Mouse (Mus musculus): ENCODE data around the gene Haus5. TPM values are rescaled to one million over a fixed set of nuclear protein-coding genes. Genes with fewer than 3 reads are reported as not detected.

Haus5 gene
- polyA plus RNA-seq, 1 experiment = 17.8 TPM

GRCm38 (mm10) chr7:30688325-30688724, 23.5 kb upstream of the Haus5 start:
- no peaks in the 10 kb centered on the region for H3K27me3 ChIP-seq (ENCODE audit: control insufficient read depth, insufficient read depth, low read length, poor library complexity, severe bottlenecking)
- no peak overlapping the region for H3K4me3 ChIP-seq (ENCODE audit: low read depth, low read length)
- H3K4me1 ChIP-seq (ENCODE audit: control insufficient read depth, insufficient read depth, low read length) = no peaks in the 10 kb centered on the region
- TF ChIP-seq EP300 (IDR thresholded peaks at IDR 0.05; ENCODE audit: insufficient read depth, low read depth, low read length) (no peak), POLR2A (IDR thresholded peaks at IDR 0.05; ENCODE audit: insufficient read depth, low read length) (no peak), CTCF (IDR thresholded peaks at IDR 0.05; ENCODE audit: low read depth, low read length) (no peak)
- no peak overlapping the region for H3K9ac ChIP-seq (ENCODE audit: low read depth, poor library complexity, severe bottlenecking)
- no peaks in the 10 kb centered on the region for H3K36me3 ChIP-seq (ENCODE audit: control insufficient read depth, insufficient read depth, low read length, poor library complexity, severe bottlenecking)
- H3K9me3 ChIP-seq (replicated peaks; ENCODE audit: control insufficient read depth, insufficient read depth, low read length, poor library complexity, severe bottlenecking) = no peaks in the 10 kb centered on the region
- no peak overlapping the region for H3K27ac ChIP-seq (ENCODE audit: insufficient read depth, low read length)

DNA sequence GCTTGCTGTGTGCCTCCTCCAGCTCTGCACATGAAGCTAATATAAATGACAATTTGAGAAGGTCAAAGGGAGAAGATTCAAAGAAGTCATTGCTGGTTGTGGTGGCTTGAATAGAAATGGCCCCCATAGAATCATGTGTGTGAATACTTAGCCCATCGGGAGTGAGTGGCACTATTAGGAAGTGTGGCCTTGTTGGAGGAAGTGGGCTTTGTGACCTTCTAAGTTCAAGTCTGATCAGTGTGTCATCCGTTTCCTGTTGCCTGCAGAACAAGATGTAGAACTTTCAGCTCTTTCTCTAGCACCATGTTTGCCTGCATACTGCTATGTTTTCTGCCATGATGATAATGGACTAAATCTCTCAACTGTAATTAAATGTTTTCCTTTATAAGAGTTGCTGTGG, 18.6 kb upstream of the Haus5 start:
- H3K27me3 ChIP-seq (ENCODE audit: control insufficient read depth, insufficient read depth, low read length, poor library complexity, severe bottlenecking) = no peaks in the 10 kb centered on the region; the same call in 1 of the 2 replicates

DNA sequence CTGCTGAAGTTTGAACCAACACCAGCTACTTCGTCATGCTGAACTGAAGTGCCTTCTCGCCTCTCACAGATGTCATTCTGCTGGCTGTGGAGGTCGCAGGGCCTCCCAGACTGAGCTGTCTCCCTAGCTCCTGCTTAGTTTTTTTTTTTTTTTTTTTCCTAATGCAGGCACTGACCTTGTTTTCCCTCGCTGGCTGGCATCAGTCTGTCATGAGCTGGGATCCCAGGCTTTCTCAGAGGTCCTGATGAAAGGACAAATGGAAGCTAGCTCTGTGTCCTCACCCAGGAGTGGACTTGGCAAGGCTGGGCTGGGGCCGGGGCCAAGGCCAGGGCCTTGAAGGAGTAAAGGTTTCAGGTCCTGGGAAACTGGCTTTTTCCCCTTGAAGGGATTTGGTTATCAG, 17.1 kb upstream of the Haus5 start:
- H3K4me3 ChIP-seq (ENCODE audit: low read depth, low read length) = no peak overlapping the region
- no peaks in the 10 kb centered on the region for H3K4me1 ChIP-seq (ENCODE audit: control insufficient read depth, insufficient read depth, low read length)
- H3K27ac ChIP-seq (ENCODE audit: insufficient read depth, low read length) = no peak overlapping the region
- TF ChIP-seq CTCF (IDR thresholded peaks at IDR 0.05; ENCODE audit: low read depth, low read length) (no peak), POLR2A (IDR thresholded peaks at IDR 0.05; ENCODE audit: insufficient read depth, low read length) (no peak), EP300 (IDR thresholded peaks at IDR 0.05; ENCODE audit: insufficient read depth, low read depth, low read length) (no peak)
- H3K27me3 ChIP-seq (ENCODE audit: control insufficient read depth, insufficient read depth, low read length, poor library complexity, severe bottlenecking) = no peaks in the 10 kb centered on the region; the same call in 1 of the 2 replicates
- H3K9ac ChIP-seq (ENCODE audit: low read depth, poor library complexity, severe bottlenecking) = no peak overlapping the region
- no peaks in the 10 kb centered on the region for H3K9me3 ChIP-seq (replicated peaks; ENCODE audit: control insufficient read depth, insufficient read depth, low read length, poor library complexity, severe bottlenecking)
- H3K36me3 ChIP-seq (ENCODE audit: control insufficient read depth, insufficient read depth, low read length, poor library complexity, severe bottlenecking) = no peaks in the 10 kb centered on the region

More for the DNA sequence above, 18.6 kb upstream of the Haus5 start:
- no peaks in the 10 kb centered on the region for H3K4me1 ChIP-seq (ENCODE audit: control insufficient read depth, insufficient read depth, low read length)
- no peak overlapping the region for H3K27ac ChIP-seq (ENCODE audit: insufficient read depth, low read length)
- no peaks in the 10 kb centered on the region for H3K36me3 ChIP-seq (ENCODE audit: control insufficient read depth, insufficient read depth, low read length, poor library complexity, severe bottlenecking)
- H3K9me3 ChIP-seq (replicated peaks; ENCODE audit: control insufficient read depth, insufficient read depth, low read length, poor library complexity, severe bottlenecking) = no peaks in the 10 kb centered on the region
- TF ChIP-seq CTCF (IDR thresholded peaks at IDR 0.05; ENCODE audit: low read depth, low read length) (no peak), POLR2A (IDR thresholded peaks at IDR 0.05; ENCODE audit: insufficient read depth, low read length) (no peak), EP300 (IDR thresholded peaks at IDR 0.05; ENCODE audit: insufficient read depth, low read depth, low read length) (no peak)
- H3K4me3 ChIP-seq (ENCODE audit: low read depth, low read length) = no peak overlapping the region
- H3K9ac ChIP-seq (ENCODE audit: low read depth, poor library complexity, severe bottlenecking) = no peak overlapping the region

DNA sequence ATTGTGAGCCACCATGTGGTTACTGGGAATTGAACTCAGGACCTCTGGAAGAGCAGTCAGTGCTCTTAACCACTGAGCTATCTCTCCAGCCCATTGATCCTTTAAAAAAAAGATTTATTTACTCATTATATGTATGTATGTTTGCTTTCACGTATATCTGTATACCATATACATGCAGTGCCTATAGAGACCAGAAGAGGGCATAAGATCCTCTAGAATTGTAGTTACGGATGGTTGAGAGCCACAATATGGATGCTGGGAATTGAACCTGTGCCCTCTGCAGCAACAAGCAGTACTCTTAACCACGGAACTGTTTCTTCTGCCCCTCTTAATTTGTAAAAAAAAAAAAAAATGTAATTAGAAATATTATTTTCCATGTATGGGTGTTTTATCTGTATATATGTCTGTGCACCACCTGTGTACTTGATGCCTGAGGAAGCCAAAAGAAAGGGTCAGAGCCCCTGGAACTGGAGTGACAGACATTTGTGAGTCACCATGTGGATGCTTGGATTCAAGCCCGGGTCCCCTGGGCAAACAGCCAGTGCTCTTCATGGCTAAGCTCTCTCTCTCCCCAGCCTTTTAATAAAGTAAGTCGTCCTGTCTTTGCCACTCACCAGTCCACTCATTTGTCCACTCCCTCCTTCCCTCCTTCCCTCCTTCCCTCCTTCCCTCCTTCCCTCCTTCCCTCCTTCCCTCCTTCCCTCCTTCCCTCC, 13.6 kb upstream of the Haus5 start:
- Histone ChIP-seq H3K4me3 (ENCODE audit: low read depth, low read length) (no peak overlapping the region), H3K4me1 (ENCODE audit: control insufficient read depth, insufficient read depth, low read length) (no peaks in the 10 kb centered on the region), H3K36me3 (ENCODE audit: control insufficient read depth, insufficient read depth, low read length, poor library complexity, severe bottlenecking) (no peaks in the 10 kb centered on the region), H3K9me3 (replicated peaks; ENCODE audit: control insufficient read depth, insufficient read depth, low read length, poor library complexity, severe bottlenecking) (no peaks in the 10 kb centered on the region), H3K27ac (ENCODE audit: insufficient read depth, low read length) (no peak overlapping the region), H3K27me3 (ENCODE audit: control insufficient read depth, insufficient read depth, low read length, poor library complexity, severe bottlenecking) (no peaks in the 10 kb centered on the region; the same call in 1 of the 2 replicates), H3K9ac (ENCODE audit: low read depth, poor library complexity, severe bottlenecking) (no peak overlapping the region)
- TF ChIP-seq POLR2A (IDR thresholded peaks at IDR 0.05; ENCODE audit: insufficient read depth, low read length) = no peak
- peak; percentile 9 for TF ChIP-seq CTCF (IDR thresholded peaks at IDR 0.05; ENCODE audit: low read depth, low read length)
- TF ChIP-seq EP300 (IDR thresholded peaks at IDR 0.05; ENCODE audit: insufficient read depth, low read depth, low read length) = no peak

DNA sequence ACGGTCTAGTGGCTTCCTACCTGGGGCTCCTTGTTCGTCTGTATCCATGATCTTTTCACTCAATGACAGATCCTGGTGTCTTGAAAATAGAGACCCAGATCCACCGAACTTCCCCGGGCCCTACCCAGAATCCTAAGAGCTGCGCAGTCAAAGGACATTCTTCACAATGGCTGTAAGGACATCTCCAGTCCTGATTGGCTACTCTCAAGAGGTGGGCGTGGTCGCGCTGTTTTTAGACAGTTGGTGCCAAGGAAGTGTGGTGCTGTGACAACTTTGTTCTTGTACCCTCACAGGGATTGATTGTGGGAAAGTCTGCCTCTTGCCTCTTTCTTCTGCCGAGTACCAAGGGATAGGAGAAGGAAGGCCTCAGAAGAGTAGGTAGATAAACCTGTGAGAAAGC, 6.7 kb upstream of the Haus5 start, which contains the start of gene Pmis2:
Gene Pmis2 (minus strand): TSS at position 126 of the 400 bp plus-strand sequence.
- Histone ChIP-seq H3K4me3 (ENCODE audit: low read depth, low read length) (no peak within 1 kb of the TSS; the same call in 1 of the 2 replicates), H3K9me3 (replicated peaks; ENCODE audit: control insufficient read depth, insufficient read depth, low read length, poor library complexity, severe bottlenecking) (no peaks in the 10 kb centered on the region), H3K27me3 (ENCODE audit: control insufficient read depth, insufficient read depth, low read length, poor library complexity, severe bottlenecking) (no peaks in the 10 kb centered on the region), H3K27ac (ENCODE audit: insufficient read depth, low read length) (no peak within 1 kb of the TSS), H3K4me1 (ENCODE audit: control insufficient read depth, insufficient read depth, low read length) (no peaks in the 10 kb centered on the region), H3K9ac (ENCODE audit: low read depth, poor library complexity, severe bottlenecking) (no peak within 1 kb of the TSS), H3K36me3 (ENCODE audit: control insufficient read depth, insufficient read depth, low read length, poor library complexity, severe bottlenecking) (no peaks in the 10 kb centered on the region)
- no peak for TF ChIP-seq CTCF (IDR thresholded peaks at IDR 0.05; ENCODE audit: low read depth, low read length)
- TF ChIP-seq EP300 (IDR thresholded peaks at IDR 0.05; ENCODE audit: insufficient read depth, low read depth, low read length) = no peak

- no peak overlapping the region for H3K4me3 ChIP-seq (ENCODE audit: low read depth, low read length)
These were observed 4.4 kb upstream of the Haus5 start for GRCm38 (mm10) chr7:30669229-30669628.

More at GRCm38 (mm10) chr7:30669229-30669628, 4.4 kb upstream of the Haus5 start:
- Histone ChIP-seq H3K27me3 (ENCODE audit: control insufficient read depth, insufficient read depth, low read length, poor library complexity, severe bottlenecking) (no peaks in the 10 kb centered on the region), H3K4me1 (ENCODE audit: control insufficient read depth, insufficient read depth, low read length) (no peaks in the 10 kb centered on the region), H3K27ac (ENCODE audit: insufficient read depth, low read length) (no peak overlapping the region), H3K9ac (ENCODE audit: low read depth, poor library complexity, severe bottlenecking) (no peak overlapping the region), H3K9me3 (replicated peaks; ENCODE audit: control insufficient read depth, insufficient read depth, low read length, poor library complexity, severe bottlenecking) (no peaks in the 10 kb centered on the region), H3K36me3 (ENCODE audit: control insufficient read depth, insufficient read depth, low read length, poor library complexity, severe bottlenecking) (no peaks in the 10 kb centered on the region)
- TF ChIP-seq CTCF (IDR thresholded peaks at IDR 0.05; ENCODE audit: low read depth, low read length) (no peak), POLR2A (IDR thresholded peaks at IDR 0.05; ENCODE audit: insufficient read depth, low read length) (no peak), EP300 (IDR thresholded peaks at IDR 0.05; ENCODE audit: insufficient read depth, low read depth, low read length) (no peak)

All from ES-Bruce4 (cell line).